Comparison of ENCODE assay signal across 8 mouse cellular contexts in the genomic region with DNA sequence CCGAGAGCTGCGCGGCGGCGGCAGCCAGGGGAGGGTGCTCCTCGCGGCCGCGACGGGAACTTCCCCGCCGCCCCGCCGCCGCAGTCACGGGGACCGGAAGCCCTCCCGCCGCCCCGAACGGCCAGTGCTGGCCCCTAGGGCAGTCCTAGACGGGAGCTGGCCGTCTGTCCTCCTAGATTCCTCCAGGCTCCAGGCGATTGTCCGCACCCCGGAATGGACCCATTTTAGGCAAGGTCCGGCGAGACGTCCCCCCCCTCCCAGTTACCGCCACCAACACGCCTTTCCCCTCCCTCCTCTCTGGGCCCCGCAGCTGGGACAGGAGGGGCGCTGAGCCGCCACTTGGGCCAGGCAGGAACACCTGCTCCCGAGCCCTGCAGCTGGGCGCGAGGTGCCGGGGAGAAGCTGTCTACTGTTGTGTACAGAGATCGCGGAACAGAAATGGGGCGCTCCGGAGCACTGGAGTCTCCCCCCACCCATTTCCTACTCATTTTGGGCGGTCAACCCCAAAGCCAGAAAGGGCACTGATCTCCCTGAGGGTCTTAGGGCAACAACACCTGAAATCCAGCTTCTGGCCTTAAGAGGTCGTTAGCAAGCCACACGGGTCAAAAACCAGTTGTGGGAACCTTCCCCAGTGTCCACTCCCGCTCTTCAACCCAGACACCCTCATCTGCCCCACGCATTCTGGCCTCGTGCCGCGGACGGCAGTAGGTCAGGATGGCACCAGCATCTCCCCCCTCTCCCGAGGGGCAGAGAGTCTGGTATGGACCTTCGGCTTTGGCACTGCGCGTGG.
DNase-seq lines count a peak whose midpoint lies in the region; ATAC-seq and TF ChIP-seq lines count a peak whose summit lies in the region.

No protein-coding gene starts in this region.

- peak; percentile 18 to 51 for DNase-seq in cerebellum, adult 2 months
- DNase-seq in cerebellum, adult 11 months = no peak
- DNase-seq in adrenal gland, postnatal 14 days = peak; percentile 83
- DNase-seq in forebrain, embryonic 14.5 days (ENCODE audit: low spot score) = peak; percentile 45
- DNase-seq in hindbrain, embryonic 10.5 days (ENCODE audit: low spot score) = no peak
- peak; percentile 93 for DNase-seq in midbrain, embryonic 11.5 days (ENCODE audit: low spot score, missing footprints)

- peak overlapping the region; percentile 79 for H3K4me2 ChIP-seq in forebrain, embryonic 14.5 days (ENCODE audit: low read length)
- H3K4me2 ChIP-seq in limb, embryonic 12.5 days = peak overlapping the region; percentile 87
- H3K4me2 ChIP-seq in midbrain, embryonic 11.5 days = peak overlapping the region; percentile 88
- H3K4me2 ChIP-seq in stomach, embryonic 16.5 days (ENCODE audit: low read depth, low read length) = peak overlapping the region; percentile 83

- peaks cover 12% of the 10 kb centered on the region for H3K4me1 ChIP-seq in cerebellum, adult 2 months (ENCODE audit: control insufficient read depth, insufficient read depth, low read length)
- peaks cover 16% of the 10 kb centered on the region for H3K4me1 ChIP-seq in forebrain, embryonic 14.5 days (ENCODE audit: control insufficient read depth, insufficient read depth, low read length)
- H3K4me1 ChIP-seq in hindbrain, embryonic 10.5 days (replicated peaks) = peaks cover 79% of the 10 kb centered on the region
- H3K4me1 ChIP-seq in limb, embryonic 12.5 days (replicated peaks) = peaks cover 65% of the 10 kb centered on the region
- peaks cover 47% of the 10 kb centered on the region for H3K4me1 ChIP-seq in midbrain, embryonic 11.5 days (ENCODE audit: control insufficient read depth, insufficient read depth, low read length)
- H3K4me1 ChIP-seq in stomach, embryonic 16.5 days (ENCODE audit: control insufficient read depth, insufficient read depth, low read length) = peaks cover 20% of the 10 kb centered on the region

- 2% methylated on average over 53 of the region's 55 CpGs for WGBS in cerebellum, adult 2 months
- 6% methylated on average over 52 of the region's 55 CpGs for WGBS in forebrain, embryonic 14.5 days
- WGBS in hindbrain, embryonic 10.5 days = 2% methylated on average over 55 of the region's 55 CpGs
- 3% methylated on average over 54 of the region's 55 CpGs for WGBS in limb, embryonic 12.5 days
- 2% methylated on average over 39 of the region's 55 CpGs for WGBS in midbrain, embryonic 11.5 days
- 4% methylated on average over 48 of the region's 55 CpGs for WGBS in stomach, embryonic 16.5 days

- 0 out of 2 replicates have a peak overlapping the region, but pooled peaks have one; percentile 81 for H3K27ac ChIP-seq in cerebellum, adult 2 months (ENCODE audit: insufficient read depth, low read length)
- H3K27ac ChIP-seq in forebrain, embryonic 14.5 days (ENCODE audit: low read depth, low read length) = peak overlapping the region; percentile 95
- H3K27ac ChIP-seq in hindbrain, embryonic 10.5 days = peak overlapping the region; percentile 90
- peak overlapping the region; percentile 87 for H3K27ac ChIP-seq in limb, embryonic 12.5 days
- H3K27ac ChIP-seq in midbrain, embryonic 11.5 days (ENCODE audit: low read depth, low read length) = peak overlapping the region; percentile 86
- H3K27ac ChIP-seq in stomach, embryonic 16.5 days (ENCODE audit: low read length) = peak overlapping the region; percentile 94

- ATAC-seq in forebrain, embryonic 14.5 days = 0 out of 2 replicates have a peak, but pooled peaks have one; percentile 11
- ATAC-seq in limb, embryonic 12.5 days (ENCODE audit: insufficient number of reproducible peaks, insufficient read depth, low FRiP score, low TSS enrichment, low read depth) = 0 out of 2 replicates have a peak, but pooled peaks have one; percentile 4
- peak; percentile 8; the same call in 1 of the 2 replicates for ATAC-seq in midbrain, embryonic 11.5 days (ENCODE audit: low FRiP score)
- no peak for ATAC-seq in stomach, embryonic 16.5 days (ENCODE audit: insufficient read depth, low FRiP score)

- H3K9ac ChIP-seq in forebrain, embryonic 14.5 days (ENCODE audit: low read length) = peak overlapping the region; percentile 70
- H3K9ac ChIP-seq in limb, embryonic 12.5 days (replicated peaks) = peak overlapping the region; percentile 65
- H3K9ac ChIP-seq in midbrain, embryonic 11.5 days (ENCODE audit: low read length) = peak overlapping the region; percentile 71
- H3K9ac ChIP-seq in stomach, embryonic 16.5 days (ENCODE audit: low read length) = peak overlapping the region; percentile 75

- H3K36me3 ChIP-seq in forebrain, embryonic 14.5 days (ENCODE audit: control insufficient read depth, insufficient read depth, low read length) = no peaks in the 10 kb centered on the region
- H3K36me3 ChIP-seq in hindbrain, embryonic 10.5 days = no peaks in the 10 kb centered on the region
- no peaks in the 10 kb centered on the region for H3K36me3 ChIP-seq in limb, embryonic 12.5 days
- no peaks in the 10 kb centered on the region for H3K36me3 ChIP-seq in midbrain, embryonic 11.5 days (ENCODE audit: control insufficient read depth, insufficient read depth, low read length)
- no peaks in the 10 kb centered on the region for H3K36me3 ChIP-seq in stomach, embryonic 16.5 days (ENCODE audit: control insufficient read depth, insufficient read depth, low read length)

- no peak for TF ChIP-seq CTCF in cerebellum, adult 2 months (IDR thresholded peaks at IDR 0.05; ENCODE audit: borderline replicate concordance, insufficient read depth, low read depth, low read length)

- H3K27me3 ChIP-seq in cerebellum, adult 2 months (ENCODE audit: control insufficient read depth, insufficient read depth, low read length) = no peaks in the 10 kb centered on the region
- peaks cover 19% of the 10 kb centered on the region for H3K27me3 ChIP-seq in forebrain, embryonic 14.5 days (replicated peaks; ENCODE audit: control insufficient read depth, insufficient read depth, low read length)
- peaks cover 100% of the 10 kb centered on the region for H3K27me3 ChIP-seq in hindbrain, embryonic 10.5 days (ENCODE audit: insufficient read depth, poor library complexity, severe bottlenecking)
- peaks cover 94% of the 10 kb centered on the region for H3K27me3 ChIP-seq in limb, embryonic 12.5 days
- H3K27me3 ChIP-seq in midbrain, embryonic 11.5 days (ENCODE audit: control insufficient read depth, insufficient read depth, low read length) = peaks cover 82% of the 10 kb centered on the region
- peaks cover 53% of the 10 kb centered on the region for H3K27me3 ChIP-seq in stomach, embryonic 16.5 days (ENCODE audit: control insufficient read depth, insufficient read depth, low read length)

- no peaks in the 10 kb centered on the region for H3K9me3 ChIP-seq in forebrain, embryonic 14.5 days (replicated peaks; ENCODE audit: control insufficient read depth, low read length)
- H3K9me3 ChIP-seq in hindbrain, embryonic 10.5 days = no peaks in the 10 kb centered on the region
- no peaks in the 10 kb centered on the region for H3K9me3 ChIP-seq in limb, embryonic 12.5 days
- H3K9me3 ChIP-seq in midbrain, embryonic 11.5 days (ENCODE audit: control insufficient read depth, low read length) = no peaks in the 10 kb centered on the region
- H3K9me3 ChIP-seq in stomach, embryonic 16.5 days (replicated peaks; ENCODE audit: control insufficient read depth, low read length) = no peaks in the 10 kb centered on the region

- H3K4me3 ChIP-seq in cerebellum, adult 2 months (replicated peaks; ENCODE audit: insufficient read depth, low read depth, low read length) = peak overlapping the region; percentile 67
- peak overlapping the region; percentile 41 for H3K4me3 ChIP-seq in forebrain, embryonic 14.5 days (ENCODE audit: low read depth, low read length)
- H3K4me3 ChIP-seq in hindbrain, embryonic 10.5 days = peak overlapping the region; percentile 64
- H3K4me3 ChIP-seq in limb, embryonic 12.5 days (replicated peaks) = peak overlapping the region; percentile 48
- H3K4me3 ChIP-seq in midbrain, embryonic 11.5 days (ENCODE audit: low read depth, low read length) = peak overlapping the region; percentile 37
- H3K4me3 ChIP-seq in stomach, embryonic 16.5 days (replicated peaks; ENCODE audit: low read length) = peak overlapping the region; percentile 54

- no peak for TF ChIP-seq POLR2A in cerebellum, adult 2 months (IDR thresholded peaks at IDR 0.05; ENCODE audit: borderline replicate concordance, insufficient read depth, low read length)

Comparison
In these comparisons a context has a peak if more than half of its experiments do, and no peak if none do; other contexts are left out.
1. DNase-seq: peak in cerebellum, adult 2 months (2 of 2), adrenal gland, postnatal 14 days (single experiment), forebrain, embryonic 14.5 days (single experiment) and midbrain, embryonic 11.5 days (single experiment); none in cerebellum, adult 11 months (single experiment) and hindbrain, embryonic 10.5 days (single experiment).
2. Peak in every context shown above with its lines, with median percentiles within 50 percentile points of each other: H3K27ac ChIP-seq, H3K4me3 ChIP-seq, H3K4me2 ChIP-seq and H3K9ac ChIP-seq.